Mouse (Mus musculus): ENCODE measurements at regions not wholly inside any gene's neighbourhood (a gene's known extent, or its start where the extent isn't known, plus 50 kb on each side); places are given as distances from the start of the nearest gene placed in this dataset.

- ATAC-seq (ENCODE audit: insufficient read depth, low FRiP score, low read depth) = no peak
- Histone ChIP-seq H3K9ac (no peak overlapping the region), H3K27me3 (replicated peaks) (no peaks in the 10 kb centered on the region), H3K9me3 (no peaks in the 10 kb centered on the region), H3K27ac (no peak overlapping the region), H3K36me3 (no peaks in the 10 kb centered on the region), H3K4me2 (no peak overlapping the region), H3K4me3 (replicated peaks) (no peak overlapping the region), H3K4me1 (0 out of 2 replicates have a peak, but pooled peaks cover 3% of the 10 kb centered on the region)
- WGBS = 51% methylated on average over 11 of the region's 11 CpGs
Observed at GRCm38 (mm10) chr2:28325502-28325901, 121.1 kb upstream of the Ppp1r26 start.

GRCm38 (mm10) chr2:28326056-28326455 lies 120.5 kb upstream of the Ppp1r26 start:
- Histone ChIP-seq H3K27me3 (replicated peaks) (no peaks in the 10 kb centered on the region), H3K36me3 (no peaks in the 10 kb centered on the region), H3K4me1 (0 out of 2 replicates have a peak, but pooled peaks cover 3% of the 10 kb centered on the region), H3K9me3 (no peaks in the 10 kb centered on the region), H3K27ac (no peak overlapping the region), H3K4me2 (no peak overlapping the region), H3K9ac (no peak overlapping the region), H3K4me3 (replicated peaks) (no peak overlapping the region)
- no peak for ATAC-seq (ENCODE audit: insufficient read depth, low FRiP score, low read depth)
- 47% methylated on average over 6 of the region's 6 CpGs for WGBS

- Histone ChIP-seq H3K4me3 (replicated peaks) (no peak overlapping the region), H3K9me3 (no peaks in the 10 kb centered on the region), H3K27me3 (replicated peaks) (no peaks in the 10 kb centered on the region), H3K36me3 (no peaks in the 10 kb centered on the region), H3K4me1 (0 out of 2 replicates have a peak, but pooled peaks cover 3% of the 10 kb centered on the region), H3K27ac (no peak overlapping the region), H3K4me2 (no peak overlapping the region), H3K9ac (no peak overlapping the region)
- 86% methylated on average over 3 of the region's 3 CpGs for WGBS
- ATAC-seq (ENCODE audit: insufficient read depth, low FRiP score, low read depth) = no peak
Observed at GRCm38 (mm10) chr2:28326682-28327081, 119.9 kb upstream of the Ppp1r26 start.

GRCm38 (mm10) chr2:28329130-28329529 lies 117.5 kb upstream of the Ppp1r26 start:
- Histone ChIP-seq H3K4me3 (replicated peaks) (no peak overlapping the region), H3K27me3 (replicated peaks) (no peaks in the 10 kb centered on the region), H3K9me3 (no peaks in the 10 kb centered on the region), H3K9ac (no peak overlapping the region), H3K27ac (no peak overlapping the region), H3K4me1 (0 out of 2 replicates have a peak, but pooled peaks cover 3% of the 10 kb centered on the region), H3K4me2 (no peak overlapping the region), H3K36me3 (no peaks in the 10 kb centered on the region)
- WGBS = 89% methylated on average over 5 of the region's 5 CpGs
- ATAC-seq (ENCODE audit: insufficient read depth, low FRiP score, low read depth) = no peak

GRCm38 (mm10) chr2:28335141-28335789 lies 111.3 kb upstream of the Ppp1r26 start:
- Histone ChIP-seq H3K9ac (no peak overlapping the region), H3K27me3 (replicated peaks) (no peaks in the 10 kb centered on the region), H3K4me2 (no peak overlapping the region), H3K9me3 (no peaks in the 10 kb centered on the region), H3K4me3 (replicated peaks) (no peak overlapping the region), H3K4me1 (no peaks in the 10 kb centered on the region), H3K36me3 (no peaks in the 10 kb centered on the region), H3K27ac (no peak overlapping the region)
- no peak for ATAC-seq (ENCODE audit: insufficient read depth, low FRiP score, low read depth)
- WGBS = 49% methylated on average over 9 of the region's 9 CpGs

GRCm38 (mm10) chr2:28335810-28336209 lies 110.8 kb upstream of the Ppp1r26 start:
- H3K27ac ChIP-seq = no peak overlapping the region
- H3K4me3 ChIP-seq (replicated peaks) = no peak overlapping the region
- H3K27me3 ChIP-seq (replicated peaks) = no peaks in the 10 kb centered on the region
- no peak for ATAC-seq (ENCODE audit: insufficient read depth, low FRiP score, low read depth)
- H3K36me3 ChIP-seq = no peaks in the 10 kb centered on the region
- H3K4me1 ChIP-seq = no peaks in the 10 kb centered on the region
- 64% methylated on average over 2 of the region's 3 CpGs for WGBS
- no peaks in the 10 kb centered on the region for H3K9me3 ChIP-seq
- H3K4me2 ChIP-seq = no peak overlapping the region
- H3K9ac ChIP-seq = no peak overlapping the region

DNA sequence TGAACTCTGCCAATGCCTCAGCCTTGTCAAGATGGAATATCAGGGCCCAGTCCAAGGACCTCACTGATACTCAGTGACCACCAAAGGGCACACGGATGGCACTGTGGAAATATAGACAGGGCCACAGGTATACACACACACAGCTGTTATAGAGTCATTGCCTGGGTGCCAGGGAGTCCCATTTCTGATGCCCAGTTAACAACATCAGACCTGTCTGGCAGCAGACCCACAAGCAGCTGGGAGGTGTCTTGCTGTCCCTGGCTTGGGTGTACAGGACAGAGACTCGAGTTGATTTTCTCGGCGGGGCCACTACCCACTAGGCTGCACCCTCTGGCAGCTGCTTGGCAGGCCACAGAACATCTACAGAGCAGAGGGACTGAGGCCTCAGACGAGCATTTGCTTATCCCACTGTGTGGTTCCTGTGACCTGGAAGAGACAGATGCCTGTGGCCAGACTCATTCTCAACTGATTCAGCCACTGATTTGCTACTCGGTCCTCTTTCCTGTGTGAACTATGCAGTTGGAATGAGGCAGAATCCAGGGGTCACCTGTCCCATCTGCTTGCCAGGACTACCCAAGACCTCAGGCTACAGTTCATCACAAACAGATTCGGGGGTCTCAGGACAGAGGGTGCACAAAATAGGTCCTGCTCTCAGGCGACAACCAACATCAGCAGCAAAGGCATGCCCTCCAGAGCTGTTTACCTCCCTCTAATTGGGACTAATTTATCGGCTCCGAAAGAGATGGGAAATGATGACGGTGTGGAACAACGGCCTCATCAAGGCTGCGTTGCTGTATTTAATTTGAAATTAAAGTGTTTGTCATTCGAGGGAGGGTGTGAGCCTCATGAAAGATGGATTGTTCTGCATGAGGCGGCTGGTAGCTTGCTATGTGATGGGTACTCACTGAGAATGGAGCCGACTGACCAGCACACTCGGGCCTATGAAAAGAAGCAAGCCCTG lies 110.0 kb upstream of the Ppp1r26 start:
- Histone ChIP-seq H3K27ac (no peak overlapping the region), H3K9me3 (no peaks in the 10 kb centered on the region), H3K27me3 (replicated peaks) (no peaks in the 10 kb centered on the region), H3K36me3 (no peaks in the 10 kb centered on the region), H3K9ac (no peak overlapping the region), H3K4me3 (replicated peaks) (no peak overlapping the region), H3K4me2 (no peak overlapping the region), H3K4me1 (no peaks in the 10 kb centered on the region)
- WGBS = 71% methylated on average over 17 of the region's 17 CpGs
- ATAC-seq (ENCODE audit: insufficient read depth, low FRiP score, low read depth) = no peak

GRCm38 (mm10) chr2:28337561-28337960 lies 109.0 kb upstream of the Ppp1r26 start:
- Histone ChIP-seq H3K27ac (no peak overlapping the region), H3K4me3 (replicated peaks) (no peak overlapping the region), H3K36me3 (no peaks in the 10 kb centered on the region), H3K27me3 (replicated peaks) (no peaks in the 10 kb centered on the region), H3K9ac (no peak overlapping the region), H3K4me1 (no peaks in the 10 kb centered on the region), H3K9me3 (no peaks in the 10 kb centered on the region), H3K4me2 (no peak overlapping the region)
- 85% methylated on average over 5 of the region's 5 CpGs for WGBS
- ATAC-seq (ENCODE audit: insufficient read depth, low FRiP score, low read depth) = no peak

DNA sequence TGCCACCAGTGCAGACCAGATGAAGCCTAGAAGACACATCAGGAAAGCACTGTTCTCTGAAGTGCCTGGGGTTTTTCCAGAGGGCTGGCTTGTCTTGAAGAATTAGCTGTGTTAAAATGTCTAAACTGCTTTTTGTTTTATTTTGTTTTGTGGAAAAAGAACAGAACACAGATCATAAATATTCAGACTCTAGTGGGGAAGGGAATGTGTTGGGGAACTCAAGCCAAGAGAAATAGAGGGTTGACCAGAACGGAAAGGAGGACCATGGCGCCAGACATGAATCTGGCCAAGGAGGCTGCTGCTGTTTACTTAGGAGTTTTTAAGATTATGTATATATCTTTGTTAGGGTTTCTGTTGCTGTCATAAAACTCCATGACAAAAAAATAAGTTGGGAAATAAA lies 105.3 kb upstream of the Ppp1r26 start:
- no peak overlapping the region for H3K4me2 ChIP-seq
- H3K9me3 ChIP-seq = no peaks in the 10 kb centered on the region
- no peak overlapping the region for H3K9ac ChIP-seq
- no peaks in the 10 kb centered on the region for H3K4me1 ChIP-seq
- H3K27me3 ChIP-seq (replicated peaks) = no peaks in the 10 kb centered on the region
- WGBS = 77% methylated on average over 2 of the region's 2 CpGs
- H3K4me3 ChIP-seq (replicated peaks) = no peak overlapping the region
- no peak for ATAC-seq (ENCODE audit: insufficient read depth, low FRiP score, low read depth)
- H3K36me3 ChIP-seq = no peaks in the 10 kb centered on the region
- no peak overlapping the region for H3K27ac ChIP-seq

- ATAC-seq (ENCODE audit: insufficient read depth, low FRiP score, low read depth) = no peak
- H3K27ac ChIP-seq = no peak overlapping the region
- no peak overlapping the region for H3K4me3 ChIP-seq (replicated peaks)
- 73% methylated on average over 4 of the region's 4 CpGs for WGBS
- H3K4me1 ChIP-seq = no peaks in the 10 kb centered on the region
- H3K9ac ChIP-seq = no peak overlapping the region
- H3K9me3 ChIP-seq = no peaks in the 10 kb centered on the region
- H3K36me3 ChIP-seq = no peaks in the 10 kb centered on the region
- H3K4me2 ChIP-seq = no peak overlapping the region
- H3K27me3 ChIP-seq (replicated peaks) = no peaks in the 10 kb centered on the region
Observed at GRCm38 (mm10) chr2:28348453-28348852, 98.1 kb upstream of the Ppp1r26 start.

GRCm38 (mm10) chr2:28349911-28350310 lies 96.7 kb upstream of the Ppp1r26 start:
- Histone ChIP-seq H3K27me3 (replicated peaks) (no peaks in the 10 kb centered on the region), H3K27ac (no peak overlapping the region), H3K36me3 (no peaks in the 10 kb centered on the region), H3K9me3 (no peaks in the 10 kb centered on the region), H3K4me3 (replicated peaks) (no peak overlapping the region), H3K9ac (no peak overlapping the region), H3K4me2 (no peak overlapping the region), H3K4me1 (no peaks in the 10 kb centered on the region)
- no peak for ATAC-seq (ENCODE audit: insufficient read depth, low FRiP score, low read depth)
- 81% methylated on average over 8 of the region's 8 CpGs for WGBS

- ATAC-seq (ENCODE audit: insufficient read depth, low FRiP score, low read depth) = no peak
- Histone ChIP-seq H3K27me3 (replicated peaks) (no peaks in the 10 kb centered on the region), H3K4me2 (no peak overlapping the region), H3K4me1 (no peaks in the 10 kb centered on the region), H3K27ac (no peak overlapping the region), H3K9ac (no peak overlapping the region), H3K9me3 (no peaks in the 10 kb centered on the region), H3K4me3 (replicated peaks) (no peak overlapping the region), H3K36me3 (no peaks in the 10 kb centered on the region)
- WGBS = 90% methylated on average over 10 of the region's 10 CpGs
Observed at GRCm38 (mm10) chr2:28351445-28351844, 95.2 kb upstream of the Ppp1r26 start.
